Mouse (Mus musculus) left cerebral cortex, postnatal 10 days (tissue): ENCODE results near the gene Hgd. TPM values are rescaled to one million over a fixed set of nuclear protein-coding genes. Genes with fewer than 3 reads are reported as not detected.
A peak's percentile ranks its signal among the peaks of the same experiment; 100 is the strongest.

ENCODE experiments used
- DNase-seq, 2 experiments: peaks; one replicate each; pipeline ENCODE4 v3.0.0; 2021 to 2022; ENCODE audit warnings: low spot score in 2 of 2, mixed read lengths in 1 of 2; ENCODE audit errors: extremely low spot score in 1 of 2
- intact Hi-C: fragments of 180-260 bp; cut with DNase I; formaldehyde crosslinking; loops from one replicate; pipeline ENCODE4 v1.15.1; 2025
- total RNA-seq, 2 experiments: library from RNA; stranded (reverse); gene quantifications; 2 replicates each; pipeline ENCODE4 v1.2.3; 2021

The Hgd gene
- total RNA-seq, 2 experiments from 2014 or later = not detected

DNA sequence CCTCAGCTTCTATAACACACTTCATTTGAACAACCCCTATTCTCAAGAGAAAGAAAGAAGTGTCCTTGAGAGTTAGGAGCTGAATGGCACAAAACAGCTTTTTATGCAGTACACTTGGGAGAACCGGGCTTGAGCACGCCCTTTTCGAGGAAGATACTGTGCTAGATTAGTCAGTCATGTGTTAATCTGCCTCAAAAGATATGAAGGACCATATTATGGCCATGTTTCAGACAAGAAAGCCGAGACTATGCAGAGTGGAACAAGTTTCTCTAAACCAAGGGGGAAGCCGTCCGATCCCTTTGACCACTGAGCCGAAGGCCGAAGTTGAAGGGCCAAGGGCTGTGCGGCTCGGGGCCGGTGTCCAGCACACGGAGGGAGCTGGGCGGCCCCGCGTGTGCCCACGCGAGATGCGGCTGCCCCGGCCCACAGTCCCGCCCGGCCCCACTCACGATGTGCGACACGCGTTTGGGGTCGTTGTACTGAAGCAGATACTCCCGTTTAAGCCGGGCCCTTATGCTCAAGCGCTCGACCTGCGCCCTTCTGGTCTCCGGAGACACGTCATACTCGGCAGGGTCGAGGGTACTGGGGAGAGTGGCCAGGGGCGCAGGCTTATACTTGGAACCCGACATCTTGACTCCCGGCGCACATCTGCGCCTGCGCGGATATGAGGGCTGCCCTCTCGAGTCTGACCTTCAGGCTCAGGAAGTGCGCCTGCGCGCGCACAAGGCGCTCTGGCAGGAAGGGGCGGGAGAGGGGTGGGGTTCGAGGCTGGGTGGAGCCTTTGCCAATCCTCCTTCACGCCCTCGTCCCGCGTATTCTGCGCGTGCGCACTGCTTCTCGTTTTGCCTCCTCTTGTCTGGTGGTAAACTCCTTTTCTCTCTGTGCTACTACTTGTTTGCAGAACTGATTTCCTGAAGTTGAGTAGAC lies 74.0 kb downstream of the Hgd start, which contains the start of gene Ndufb4:
Ndufb4 (minus strand) TSS at position 723 of the 927 bp plus-strand sequence.
- peak; percentile 97 to 98 for DNase-seq
- intact Hi-C loops = loop anchor here (10.0 kb wide), 1 partner anchor 89 kb away; no protein-coding TSS in a partner anchor

DNA sequence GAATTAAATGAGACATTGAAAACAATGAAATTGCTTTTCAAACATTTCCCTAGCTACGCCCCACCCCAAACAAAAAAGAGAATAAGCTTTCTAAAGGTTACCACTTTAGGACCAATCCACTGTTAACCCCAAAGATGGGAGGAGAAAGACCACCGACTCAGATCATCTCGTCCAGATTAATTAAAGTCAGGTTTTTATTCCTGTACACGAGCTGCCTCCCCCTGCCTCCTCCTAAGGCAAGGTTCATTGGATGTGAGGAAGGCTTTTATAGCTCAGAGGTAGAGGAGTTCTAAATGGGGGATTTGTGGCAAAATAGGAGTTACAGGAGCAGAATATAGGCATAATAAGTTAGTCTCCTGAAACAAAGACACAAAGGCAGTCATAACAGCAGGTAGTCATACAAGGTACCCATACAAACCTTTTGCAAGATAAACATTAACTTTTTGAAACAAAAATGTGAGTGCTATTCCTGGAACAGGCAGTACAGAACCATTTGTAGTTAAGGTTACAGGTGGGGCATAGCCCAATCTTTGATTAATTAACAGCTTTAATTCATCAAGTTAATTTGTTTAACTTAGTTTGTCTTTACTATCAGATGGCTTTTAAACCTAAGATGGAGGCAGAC lies 75.0 kb downstream of the Hgd start:
- intact Hi-C loops = loop anchor here (10.0 kb wide), 1 partner anchor 90 kb away; no protein-coding TSS in a partner anchor
- no peak for DNase-seq

DNA sequence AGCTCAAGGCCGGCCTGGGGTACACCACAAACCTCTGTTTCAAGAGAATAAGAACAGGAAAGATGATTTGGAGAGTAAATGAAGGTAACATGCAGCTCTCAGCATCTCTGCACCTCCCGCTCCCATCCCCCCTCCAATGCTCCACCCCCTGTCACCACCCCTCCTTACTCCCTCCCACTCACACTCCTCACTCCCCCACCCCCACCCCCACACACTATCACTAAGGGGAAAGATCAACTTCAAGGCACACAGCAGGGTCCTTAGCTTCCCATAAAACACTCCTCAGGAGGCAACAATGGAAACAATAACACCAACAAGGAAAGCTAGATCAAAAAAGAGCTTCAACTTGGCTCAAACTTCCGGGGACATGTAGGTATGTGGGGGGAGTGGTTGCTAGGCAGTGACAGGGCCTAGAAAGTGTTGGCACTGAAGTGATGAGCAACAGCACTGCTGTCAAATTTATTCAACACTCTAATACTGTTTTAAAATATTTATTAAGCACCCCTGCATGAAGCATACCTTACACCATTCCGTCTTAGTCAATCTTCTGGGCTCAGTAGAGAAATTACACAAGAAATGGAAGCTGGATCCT lies 75.9 kb downstream of the Hgd start:
- intact Hi-C loops = loop anchor here (10.0 kb wide), 1 partner anchor 91 kb away; no protein-coding TSS in a partner anchor
- no peak for DNase-seq

GRCm38 (mm10) chr16:37656796-37657195 lies 76.8 kb downstream of the Hgd start:
- intact Hi-C loops = loop anchor here (10.0 kb wide), 1 partner anchor 92 kb away; no protein-coding TSS in a partner anchor

GRCm38 (mm10) chr16:37663643-37664459 lies 83.9 kb downstream of the Hgd start:
- DNase-seq = no peak

More at GRCm38 (mm10) chr16:37656796-37657195, 76.8 kb downstream of the Hgd start:
- no peak for DNase-seq

DNA sequence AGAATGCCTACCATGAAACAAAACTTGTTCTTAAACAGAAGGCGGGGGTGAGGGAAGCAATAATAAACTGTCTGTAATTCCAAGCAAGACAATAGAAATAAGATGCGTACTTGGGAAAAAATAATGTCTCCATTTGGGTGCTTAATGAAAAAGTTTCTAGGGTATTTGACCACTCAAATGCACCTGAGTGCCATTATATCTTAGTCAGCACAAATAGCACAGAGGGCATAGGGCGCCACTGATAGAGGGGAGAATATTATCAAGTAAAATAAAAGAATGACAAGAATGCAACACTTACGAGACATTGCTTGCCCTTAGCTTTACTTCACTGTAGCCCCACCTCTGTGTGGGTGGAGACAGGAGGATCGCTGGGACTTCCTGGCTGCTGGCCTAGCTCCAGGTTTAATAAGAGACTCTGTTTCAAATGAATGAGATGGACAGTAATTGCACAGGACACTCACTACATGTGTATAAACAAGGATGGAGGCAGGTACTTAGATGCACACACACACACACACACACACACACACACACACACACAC lies 85.5 kb downstream of the Hgd start:
- intact Hi-C loops = no loop called here
- no peak for DNase-seq

More at GRCm38 (mm10) chr16:37663643-37664459, 83.9 kb downstream of the Hgd start:
- intact Hi-C loops = no loop called here

DNA sequence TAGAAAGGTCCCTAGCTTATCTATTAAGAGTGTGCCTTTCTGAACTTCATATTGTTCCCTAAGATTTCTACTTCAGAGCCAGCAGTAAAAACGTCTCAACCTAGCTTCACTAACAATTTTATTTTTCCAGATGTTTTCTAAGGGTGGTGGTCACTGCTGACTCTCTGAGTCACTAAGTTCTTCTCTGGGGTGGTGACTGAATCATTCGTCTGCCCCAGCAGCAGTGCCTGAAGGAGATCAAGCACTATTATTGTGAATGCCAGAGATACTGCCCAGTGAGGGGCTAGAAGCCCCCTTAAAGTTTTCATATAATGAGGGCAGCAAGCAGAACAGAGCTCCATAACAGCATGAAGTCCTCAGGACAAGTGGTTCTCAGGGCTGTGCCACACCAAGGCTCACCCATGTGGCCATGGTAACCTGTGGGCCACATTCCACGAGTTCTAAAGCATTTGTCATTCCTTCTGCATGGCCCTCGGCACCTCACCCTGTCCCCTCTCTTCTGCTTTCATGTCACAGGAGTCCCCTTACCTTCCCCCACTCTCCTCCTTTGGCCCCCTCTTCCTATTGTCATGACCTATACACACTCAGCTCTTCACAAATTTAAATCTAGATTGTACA lies 90.8 kb downstream of the Hgd start:
- intact Hi-C loops = no loop called here
- no peak for DNase-seq

GRCm38 (mm10) chr16:37675326-37675725 lies 95.4 kb downstream of the Hgd start:
- DNase-seq = no peak
- intact Hi-C loops = no loop called here

- DNase-seq = no peak
- intact Hi-C loops = no loop called here
Measured at GRCm38 (mm10) chr16:37676024-37676676, 96.2 kb downstream of the Hgd start.

- intact Hi-C loops = no loop called here
- DNase-seq = no peak
Measured at GRCm38 (mm10) chr16:37676677-37677072, 96.7 kb downstream of the Hgd start.

DNA sequence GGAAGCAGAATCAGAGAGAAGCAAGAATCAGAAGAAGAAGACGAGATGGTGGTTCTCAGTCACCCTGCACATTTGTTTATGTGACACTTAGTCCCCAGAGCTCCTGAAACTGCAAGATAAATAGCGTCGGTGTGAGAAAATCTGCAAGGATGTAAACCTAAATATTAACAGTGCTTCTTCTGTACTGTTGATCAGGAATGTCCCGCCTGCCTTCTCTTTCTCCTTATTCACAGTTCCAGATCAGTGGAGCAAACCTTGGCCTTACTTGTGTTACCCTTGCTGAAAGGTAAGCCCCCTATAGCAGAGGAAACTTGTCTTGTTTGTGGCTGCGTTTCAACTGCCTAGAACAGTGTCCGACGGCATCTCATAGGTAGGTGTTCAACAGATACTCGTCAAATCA lies 97.6 kb downstream of the Hgd start:
- DNase-seq = no peak
- intact Hi-C loops = no loop called here

- no peak for DNase-seq
- intact Hi-C loops = loop anchor here (5.0 to 10.0 kb wide), 4 partner anchors 132 to 515 kb away; partner anchors contain the start of gene Stxbp5l
Measured at GRCm38 (mm10) chr16:37680216-37680615, 100.3 kb downstream of the Hgd start.

- DNase-seq = no peak
- intact Hi-C loops = loop anchor here (5.0 to 10.0 kb wide), 4 partner anchors 131 to 514 kb away; partner anchors contain the start of gene Stxbp5l
Measured at GRCm38 (mm10) chr16:37680831-37681230, 100.9 kb downstream of the Hgd start.
